Mouse (Mus musculus) neural tube, embryonic 15.5 days (tissue): ENCODE measurements around the gene Elavl1. TPM values are rescaled to one million over a fixed set of nuclear protein-coding genes. Genes with fewer than 3 reads are reported as not detected.
A peak's percentile ranks its signal among the peaks of the same experiment; 100 is the strongest.

ENCODE experiments used
- ATAC-seq: fragments of 200-750 bp; cut with Nextera tagmentation; 2 replicates; pipeline ENCODE4 v1.8.0; 2017; ENCODE audit warnings: mild to moderate bottlenecking, moderate TSS enrichment, moderate library complexity; ENCODE audit not compliant: low FRiP score
- H3K27ac ChIP-seq: fragments of 300-500 bp; sonication (generic); replicated peaks from 2 replicates; pipeline ENCODE4 v1.5.1; 2015; ENCODE audit warnings: mild to moderate bottlenecking, inconsistent platforms
- H3K27me3 ChIP-seq: fragments of 300-500 bp; sonication (generic); replicated peaks from 2 replicates; pipeline ENCODE4 v1.6.1; 2015; ENCODE audit warnings: inconsistent platforms
- H3K36me3 ChIP-seq: fragments of 300-500 bp; sonication (generic); 2 replicates; pipeline ENCODE4 v1.6.1; 2015; ENCODE audit warnings: inconsistent platforms
- H3K4me1 ChIP-seq: fragments of 300-500 bp; sonication (generic); 2 replicates; pipeline ENCODE4 v1.6.1; 2015; ENCODE audit warnings: inconsistent platforms
- H3K4me2 ChIP-seq: fragments of 300-500 bp; sonication (generic); 2 replicates; pipeline ENCODE4 v1.6.1; 2015; ENCODE audit warnings: inconsistent platforms, mild to moderate bottlenecking, moderate library complexity
- H3K4me3 ChIP-seq: fragments of 300-500 bp; sonication (generic); replicated peaks from 2 replicates; pipeline ENCODE4 v1.5.1; 2015; ENCODE audit warnings: mild to moderate bottlenecking, inconsistent platforms
- H3K9ac ChIP-seq: fragments of 300-500 bp; sonication (generic); replicated peaks from 2 replicates; pipeline ENCODE4 v1.6.1; 2015; ENCODE audit warnings: mild to moderate bottlenecking, inconsistent platforms
- H3K9me3 ChIP-seq: fragments of 300-500 bp; sonication (generic); replicated peaks from 2 replicates; pipeline ENCODE4 v1.6.1; 2016; ENCODE audit warnings: inconsistent platforms
- WGBS: fragments of 180-500 bp; shearing (Covaris S2); methylation state at CpG from one replicate; pipeline ENCODE4 v1.1.7; 2015; ENCODE audit warnings: mixed read lengths; 5-methylcytosine and 5-hydroxymethylcytosine counted together
- polyA plus RNA-seq: library from polyadenylated mRNA; unstranded; fragments of >200 nt; fragmentation: Nextera tagmentation; extraction: Ambion mirVana; gene quantifications from 2 replicates; pipeline ENCODE4 v1.2.1, GENCODE M21; 2015

Gene Elavl1
- polyA plus RNA-seq, 1 experiment from 2014 or later, result 92.5 TPM

DNA sequence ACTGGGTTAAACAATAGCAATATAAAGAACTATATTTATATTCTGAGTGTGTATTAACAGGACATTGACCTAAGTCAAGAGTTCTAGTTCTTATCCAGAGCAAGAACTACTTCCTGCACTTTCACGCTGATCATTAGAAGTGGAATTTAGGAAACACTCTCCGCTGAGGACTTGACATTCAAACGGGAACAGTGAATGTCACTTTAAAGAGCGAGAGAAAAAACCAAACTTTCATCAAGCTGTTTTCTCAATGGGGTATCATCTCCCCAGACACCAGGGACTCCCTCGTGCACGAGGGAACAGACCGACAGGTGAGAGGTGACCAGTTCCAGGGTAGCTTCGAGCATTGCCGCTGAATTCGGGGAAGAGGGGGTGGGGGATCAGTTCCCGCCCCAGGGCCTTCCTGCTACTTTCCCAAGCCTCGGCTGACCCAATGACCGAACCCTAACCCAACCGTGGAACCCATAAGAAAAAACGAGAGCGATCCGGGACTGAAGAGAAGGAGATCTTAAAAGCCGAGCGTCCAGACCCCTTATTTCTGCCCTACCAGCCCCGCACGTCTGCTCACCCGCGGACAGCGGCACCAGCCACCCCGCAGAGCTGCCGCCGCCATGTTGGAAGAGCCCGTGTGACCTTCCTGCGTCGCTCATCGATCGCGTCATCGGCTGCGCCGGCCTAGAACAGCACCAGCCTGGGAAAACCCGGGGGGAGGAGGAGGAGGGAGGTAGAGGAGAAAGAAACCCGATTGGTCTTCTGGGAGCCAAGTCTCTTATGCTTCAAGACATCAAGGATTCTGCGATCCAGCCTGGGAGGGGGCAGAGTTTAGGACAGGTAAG, 49.7 kb downstream of the Elavl1 start, which contains the start of gene Timm44:
Timm44 (minus strand) TSS at position 639 of the 836 bp plus-strand sequence.
- WGBS, result under 1% methylated on average over 39 of the region's 39 CpGs
- H3K9ac ChIP-seq, result peak within 1 kb of the TSS; percentile 65
- H3K36me3 ChIP-seq, result peaks cover 28% of the 10 kb centered on the region
- peak; percentile 96 for ATAC-seq
- H3K9me3 ChIP-seq, result no peaks in the 10 kb centered on the region
- H3K4me3 ChIP-seq, result peak within 1 kb of the TSS; percentile 67
- H3K27me3 ChIP-seq, result no peaks in the 10 kb centered on the region
- H3K27ac ChIP-seq, result peak within 1 kb of the TSS; percentile 83
- peaks cover 14% of the 10 kb centered on the region for H3K4me1 ChIP-seq
- peak within 1 kb of the TSS; percentile 64 for H3K4me2 ChIP-seq

GRCm38 (mm10) chr8:4269609-4270008, 55.6 kb downstream of the Elavl1 start:
- no peak for ATAC-seq

GRCm38 (mm10) chr8:4267627-4268026, 57.6 kb downstream of the Elavl1 start:
- no peak for ATAC-seq
- no peak overlapping the region for H3K4me2 ChIP-seq
- no peaks in the 10 kb centered on the region for H3K9me3 ChIP-seq
- no peak overlapping the region for H3K9ac ChIP-seq
- 84% methylated on average over 15 of the region's 15 CpGs for WGBS
- no peaks in the 10 kb centered on the region for H3K4me1 ChIP-seq
- H3K4me3 ChIP-seq, result no peak overlapping the region
- no peaks in the 10 kb centered on the region for H3K27me3 ChIP-seq
- H3K27ac ChIP-seq, result no peak overlapping the region
- peaks cover 94% of the 10 kb centered on the region for H3K36me3 ChIP-seq

More at GRCm38 (mm10) chr8:4269609-4270008, 55.6 kb downstream of the Elavl1 start:
- Histone ChIP-seq H3K27me3 (no peaks in the 10 kb centered on the region), H3K4me1 (peaks cover 2% of the 10 kb centered on the region), H3K4me3 (no peak overlapping the region), H3K36me3 (peaks cover 87% of the 10 kb centered on the region), H3K9ac (no peak overlapping the region), H3K4me2 (no peak overlapping the region), H3K27ac (no peak overlapping the region), H3K9me3 (no peaks in the 10 kb centered on the region)
- WGBS, result 91% methylated on average over 6 of the region's 6 CpGs

DNA sequence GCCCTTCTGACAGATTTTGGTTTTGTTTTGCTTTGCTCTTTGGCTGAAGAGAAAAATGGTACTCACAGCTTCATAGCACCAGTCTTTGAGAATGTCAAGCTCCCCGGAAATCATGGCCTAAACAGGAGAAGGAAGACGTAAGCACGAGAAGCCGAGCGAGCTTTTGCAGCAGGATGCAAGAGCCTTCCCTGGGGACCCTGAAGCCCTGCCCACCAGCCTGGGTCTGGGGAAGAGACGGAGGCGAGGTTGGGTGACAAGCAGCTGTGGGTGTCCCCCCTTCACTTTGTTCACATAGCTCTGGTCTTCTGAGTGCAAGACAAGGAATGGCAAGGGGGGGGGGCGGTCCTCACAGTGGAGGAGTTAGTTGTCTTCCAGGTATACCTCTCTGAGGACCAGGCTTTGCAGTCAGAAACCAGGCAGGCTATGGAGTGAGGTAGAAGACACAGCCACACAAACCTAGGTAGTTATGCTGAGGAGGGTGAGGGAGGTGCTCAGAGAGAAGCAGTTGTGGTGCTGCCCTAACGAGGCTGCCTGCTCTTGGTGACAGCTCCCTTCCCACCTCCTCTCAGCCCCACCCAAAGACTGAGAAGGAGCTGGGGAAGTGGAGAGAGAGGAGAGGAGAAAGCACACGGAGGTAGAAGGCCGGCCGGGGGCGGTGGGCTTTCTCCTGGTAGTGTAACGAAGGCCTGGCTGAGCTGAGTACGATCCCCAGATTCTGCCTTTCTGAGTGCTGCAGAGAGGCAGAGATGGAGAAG, 59.9 kb downstream of the Elavl1 start:
- Histone ChIP-seq H3K36me3 (peaks cover 97% of the 10 kb centered on the region), H3K4me3 (no peak overlapping the region), H3K9ac (no peak overlapping the region), H3K27me3 (no peaks in the 10 kb centered on the region), H3K4me1 (no peaks in the 10 kb centered on the region), H3K9me3 (no peaks in the 10 kb centered on the region), H3K27ac (no peak overlapping the region), H3K4me2 (no peak overlapping the region)
- no peak for ATAC-seq
- WGBS, result 95% methylated on average over 15 of the region's 15 CpGs

- Histone ChIP-seq H3K4me3 (no peak overlapping the region), H3K36me3 (peaks cover 83% of the 10 kb centered on the region), H3K27ac (no peak overlapping the region), H3K9me3 (no peaks in the 10 kb centered on the region), H3K9ac (no peak overlapping the region), H3K27me3 (no peaks in the 10 kb centered on the region), H3K4me2 (no peak overlapping the region), H3K4me1 (peaks cover 11% of the 10 kb centered on the region)
- WGBS, result 92% methylated on average over 8 of the region's 8 CpGs
- ATAC-seq, result no peak
Measured at GRCm38 (mm10) chr8:4263105-4263791, 62.0 kb downstream of the Elavl1 start.

- H3K4me1 ChIP-seq, result peaks cover 40% of the 10 kb centered on the region
- peaks cover 66% of the 10 kb centered on the region for H3K36me3 ChIP-seq
- H3K4me2 ChIP-seq, result peak overlapping the region; percentile 76
- WGBS, result 85% methylated on average over 4 of the region's 4 CpGs
- H3K27ac ChIP-seq, result peak overlapping the region; percentile 93
- no peaks in the 10 kb centered on the region for H3K27me3 ChIP-seq
- no peaks in the 10 kb centered on the region for H3K9me3 ChIP-seq
- no peak for ATAC-seq
- H3K4me3 ChIP-seq, result no peak overlapping the region
- H3K9ac ChIP-seq, result peak overlapping the region; percentile 87
Measured at GRCm38 (mm10) chr8:4259805-4260170, 65.4 kb downstream of the Elavl1 start.

- H3K4me3 ChIP-seq, result peak within 1 kb of the TSS; percentile 90
- peak within 1 kb of the TSS; percentile 87 for H3K9ac ChIP-seq
- peak within 1 kb of the TSS; percentile 76 for H3K4me2 ChIP-seq
- H3K36me3 ChIP-seq, result peaks cover 65% of the 10 kb centered on the region
- peak; percentile 92 for ATAC-seq
- peaks cover 45% of the 10 kb centered on the region for H3K4me1 ChIP-seq
- peak within 1 kb of the TSS; percentile 93 for H3K27ac ChIP-seq
- H3K9me3 ChIP-seq, result no peaks in the 10 kb centered on the region
- 5% methylated on average over 26 of the region's 33 CpGs for WGBS
- H3K27me3 ChIP-seq, result no peaks in the 10 kb centered on the region
Measured at GRCm38 (mm10) chr8:4259125-4259804, 65.9 kb downstream of the Elavl1 start, which contains the start of gene Ctxn1. Ctxn1 (minus strand) TSS chr8:4259274.

- H3K36me3 ChIP-seq, result peaks cover 60% of the 10 kb centered on the region
- H3K9ac ChIP-seq, result peak overlapping the region; percentile 87
- H3K4me1 ChIP-seq, result peaks cover 51% of the 10 kb centered on the region
- H3K9me3 ChIP-seq, result no peaks in the 10 kb centered on the region
- no peaks in the 10 kb centered on the region for H3K27me3 ChIP-seq
- ATAC-seq, result peak; percentile 75
- peak overlapping the region; percentile 90 for H3K4me3 ChIP-seq
- H3K4me2 ChIP-seq, result peak overlapping the region; percentile 76
- H3K27ac ChIP-seq, result peak overlapping the region; percentile 93
- WGBS, result 0% methylated on average over 32 of the region's 32 CpGs
Measured at GRCm38 (mm10) chr8:4258678-4259077, 66.5 kb downstream of the Elavl1 start.

- 2% methylated on average over 35 of the region's 35 CpGs for WGBS
- H3K9me3 ChIP-seq, result no peaks in the 10 kb centered on the region
- H3K36me3 ChIP-seq, result peaks cover 55% of the 10 kb centered on the region
- peak overlapping the region; percentile 87 for H3K9ac ChIP-seq
- H3K4me1 ChIP-seq, result peaks cover 54% of the 10 kb centered on the region
- peak overlapping the region; percentile 93 for H3K27ac ChIP-seq
- H3K4me3 ChIP-seq, result peak overlapping the region; percentile 90
- peak overlapping the region; percentile 76 for H3K4me2 ChIP-seq
- peak; percentile 57 for ATAC-seq
- H3K27me3 ChIP-seq, result no peaks in the 10 kb centered on the region
Measured at GRCm38 (mm10) chr8:4258233-4258632, 67.0 kb downstream of the Elavl1 start.

GRCm38 (mm10) chr8:4257350-4257749, 67.9 kb downstream of the Elavl1 start:
- WGBS, result 58% methylated on average over 4 of the region's 4 CpGs
- Histone ChIP-seq H3K9ac (peak overlapping the region; percentile 87), H3K4me3 (peak overlapping the region; percentile 90), H3K9me3 (no peaks in the 10 kb centered on the region), H3K4me1 (peaks cover 58% of the 10 kb centered on the region), H3K27ac (peak overlapping the region; percentile 93), H3K4me2 (peak overlapping the region; percentile 76), H3K36me3 (peaks cover 47% of the 10 kb centered on the region), H3K27me3 (no peaks in the 10 kb centered on the region)
- ATAC-seq, result no peak

DNA sequence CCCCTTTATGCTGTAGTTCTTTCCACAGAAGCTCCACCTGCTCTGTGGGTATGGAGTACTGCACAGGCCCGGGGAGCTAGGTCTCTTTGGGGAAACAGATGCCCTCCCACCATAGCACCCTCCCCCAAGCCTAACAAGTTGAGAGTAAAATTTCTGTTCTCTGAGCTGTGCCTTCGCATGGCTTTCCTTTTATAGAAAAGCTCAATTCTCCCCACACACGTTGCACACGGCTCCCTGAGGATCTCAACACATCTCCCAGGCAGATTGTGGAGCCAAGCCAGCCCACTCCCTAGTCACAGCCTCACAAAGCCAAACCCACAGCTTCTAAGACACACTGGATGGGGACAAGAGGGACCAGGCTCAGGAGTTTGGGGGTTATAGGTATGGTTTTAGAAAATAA, 68.3 kb downstream of the Elavl1 start:
- Histone ChIP-seq H3K9ac (peak overlapping the region; percentile 87), H3K9me3 (no peaks in the 10 kb centered on the region), H3K27me3 (no peaks in the 10 kb centered on the region), H3K4me2 (peak overlapping the region; percentile 76), H3K36me3 (peaks cover 42% of the 10 kb centered on the region), H3K27ac (peak overlapping the region; percentile 93), H3K4me3 (peak overlapping the region; percentile 90), H3K4me1 (peaks cover 60% of the 10 kb centered on the region)
- WGBS, result 46% methylated on average over 4 of the region's 4 CpGs
- no peak for ATAC-seq
